Mouse (Mus musculus): ENCODE measurements around the gene Gucy2e. TPM values are rescaled to one million over a fixed set of nuclear protein-coding genes. Genes with fewer than 3 reads are reported as not detected.
A peak's percentile ranks its signal among the peaks of the same experiment; 100 is the strongest.

The Gucy2e gene
- total and polyA plus RNA-seq, 2 experiments from 2014 or later = 0.07 TPM; not detected in 1

DNA sequence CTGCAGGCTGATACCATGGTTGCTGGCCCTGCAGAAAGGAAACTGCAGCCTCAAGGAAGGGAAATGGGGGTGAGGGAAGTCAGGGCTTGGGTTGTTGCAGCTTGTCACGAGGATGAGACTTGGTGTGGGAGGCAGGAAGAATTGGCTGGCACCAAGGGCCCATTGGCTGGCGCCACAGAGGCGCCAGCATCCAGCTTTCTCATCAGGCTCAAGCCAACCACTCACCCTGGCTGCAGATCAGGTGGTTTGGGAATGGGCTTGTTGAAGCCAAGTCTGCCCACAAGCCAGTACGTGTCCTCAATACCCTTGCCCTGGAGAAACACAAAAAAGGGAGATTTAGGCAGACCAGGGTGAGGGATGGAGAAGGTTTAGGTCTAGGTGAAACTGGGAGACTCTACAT lies 13.7 kb downstream of the Gucy2e start:
- WGBS = 75% methylated on average over 4 of the region's 4 CpGs
- Histone ChIP-seq H3K9me3 (replicated peaks; ENCODE audit: control insufficient read depth, low read length) (no peaks in the 10 kb centered on the region), H3K27me3 (ENCODE audit: control insufficient read depth, insufficient read depth, low read length) (0 out of 2 replicates have a peak, but pooled peaks cover 2% of the 10 kb centered on the region), H3K4me1 (ENCODE audit: control insufficient read depth, insufficient read depth) (no peaks in the 10 kb centered on the region), H3K4me2 (ENCODE audit: low read depth, low read length) (no peak overlapping the region), H3K27ac (ENCODE audit: low read depth) (no peak overlapping the region), H3K4me3 (ENCODE audit: low read depth, low read length) (no peak overlapping the region), H3K9ac (replicated peaks; ENCODE audit: low read depth, low read length) (no peak overlapping the region), H3K36me3 (replicated peaks; ENCODE audit: control insufficient read depth, insufficient read depth, low read length) (no peaks in the 10 kb centered on the region)
- ATAC-seq (ENCODE audit: insufficient read depth, low read depth) (no peak), DNase-seq (ENCODE audit: low spot score) (no peak)
- TF ChIP-seq EP300 (IDR thresholded peaks at IDR 0.05; ENCODE audit: low read depth) = no peak
- TF ChIP-seq CTCF (IDR thresholded peaks at IDR 0.05; ENCODE audit: low read depth) = no peak

DNA sequence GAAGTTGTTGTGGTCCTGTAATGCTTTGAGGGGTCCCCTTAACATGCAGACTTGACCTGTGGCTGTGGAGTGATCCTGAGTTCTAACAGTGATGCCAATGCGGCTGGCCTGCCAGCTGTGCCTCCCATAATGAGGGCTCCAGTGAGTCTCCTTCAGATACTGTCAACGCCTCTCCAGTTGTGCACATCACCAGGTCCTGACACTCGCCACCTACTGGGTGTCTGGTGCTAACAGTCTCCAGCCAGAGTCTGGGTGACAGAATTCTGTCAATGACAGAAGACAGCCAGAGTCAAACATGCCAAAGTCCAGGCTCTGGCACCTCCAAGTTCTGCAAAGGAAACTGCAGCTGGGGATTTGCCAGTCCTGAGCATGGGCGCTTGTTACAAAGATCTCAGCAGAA lies 15.8 kb downstream of the Gucy2e start:
- peak; percentile 94 for ATAC-seq (ENCODE audit: insufficient read depth, low read depth)
- no peaks in the 10 kb centered on the region for H3K9me3 ChIP-seq (replicated peaks; ENCODE audit: control insufficient read depth, low read length)
- WGBS = 30% methylated on average over 4 of the region's 4 CpGs

DNA sequence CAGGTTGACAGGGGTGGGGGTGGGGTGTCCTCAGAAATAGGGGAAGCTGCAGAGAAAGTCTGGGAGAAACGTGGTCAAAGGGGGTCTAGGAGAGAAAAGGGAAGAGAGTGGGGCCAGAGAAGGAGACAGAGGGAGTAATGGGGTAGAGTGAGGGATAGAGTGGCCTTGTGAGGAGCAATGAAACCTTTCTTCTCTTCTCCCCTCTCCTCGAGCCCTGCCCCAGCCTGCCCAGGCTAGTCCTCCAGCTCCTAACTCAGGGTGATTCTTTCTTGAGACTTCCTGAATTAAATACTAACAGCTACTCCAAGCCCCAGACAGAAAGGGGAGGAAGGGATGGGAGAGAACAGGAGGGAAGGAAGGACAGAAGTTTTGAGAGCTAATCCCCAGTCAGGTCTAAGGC lies 18.2 kb downstream of the Gucy2e start:
- Histone ChIP-seq H3K4me2 (ENCODE audit: low read depth, low read length) (no peak overlapping the region), H3K27me3 (ENCODE audit: control insufficient read depth, insufficient read depth, low read length) (0 out of 2 replicates have a peak, but pooled peaks cover 12% of the 10 kb centered on the region), H3K9ac (replicated peaks; ENCODE audit: low read depth, low read length) (no peak overlapping the region), H3K36me3 (replicated peaks; ENCODE audit: control insufficient read depth, insufficient read depth, low read length) (no peaks in the 10 kb centered on the region), H3K9me3 (replicated peaks; ENCODE audit: control insufficient read depth, low read length) (no peaks in the 10 kb centered on the region), H3K4me3 (ENCODE audit: low read depth, low read length) (no peak overlapping the region), H3K4me1 (ENCODE audit: control insufficient read depth, insufficient read depth) (no peaks in the 10 kb centered on the region), H3K27ac (ENCODE audit: low read depth) (no peak overlapping the region)
- TF ChIP-seq EP300 (IDR thresholded peaks at IDR 0.05; ENCODE audit: low read depth) (no peak), CTCF (IDR thresholded peaks at IDR 0.05; ENCODE audit: low read depth) (no peak)
- 45% methylated on average over 2 of the region's 2 CpGs for WGBS
- DNase-seq (ENCODE audit: low spot score) (no peak), ATAC-seq (ENCODE audit: insufficient read depth, low read depth) (no peak)

More for the DNA sequence above, 15.8 kb downstream of the Gucy2e start:
- Histone ChIP-seq H3K36me3 (replicated peaks; ENCODE audit: control insufficient read depth, insufficient read depth, low read length) (no peaks in the 10 kb centered on the region), H3K4me2 (ENCODE audit: low read depth, low read length) (no peak overlapping the region), H3K4me1 (ENCODE audit: control insufficient read depth, insufficient read depth) (no peaks in the 10 kb centered on the region), H3K27me3 (ENCODE audit: control insufficient read depth, insufficient read depth, low read length) (0 out of 2 replicates have a peak, but pooled peaks cover 10% of the 10 kb centered on the region), H3K9ac (replicated peaks; ENCODE audit: low read depth, low read length) (no peak overlapping the region), H3K27ac (ENCODE audit: low read depth) (no peak overlapping the region), H3K4me3 (ENCODE audit: low read depth, low read length) (no peak overlapping the region)
- DNase-seq (ENCODE audit: low spot score) = peak; percentile 84
- TF ChIP-seq EP300 (IDR thresholded peaks at IDR 0.05; ENCODE audit: low read depth) = peak; percentile 95
- peak; percentile 26 for TF ChIP-seq CTCF (IDR thresholded peaks at IDR 0.05; ENCODE audit: low read depth)

DNA sequence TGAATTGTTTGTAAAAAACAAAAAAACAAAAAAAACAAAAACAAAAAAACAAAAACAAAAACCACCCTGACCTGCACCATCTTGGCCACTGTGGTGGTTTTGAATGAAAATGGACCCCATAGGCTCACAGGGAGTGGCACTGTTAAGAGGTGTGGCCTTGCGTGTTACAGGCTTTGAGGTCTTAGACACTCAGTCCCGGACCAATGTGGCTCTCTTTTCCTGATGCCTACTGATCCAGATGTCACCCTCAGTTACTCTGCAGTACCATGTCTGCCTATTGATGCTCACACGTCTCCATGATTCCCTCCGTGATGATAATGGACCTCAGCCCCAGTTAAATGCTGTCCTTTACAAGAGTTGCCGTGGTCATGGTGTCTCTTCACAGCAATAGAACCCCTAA lies 19.4 kb downstream of the Gucy2e start:
- no peak for DNase-seq (ENCODE audit: low spot score)
- TF ChIP-seq CTCF (IDR thresholded peaks at IDR 0.05; ENCODE audit: low read depth) (no peak), EP300 (IDR thresholded peaks at IDR 0.05; ENCODE audit: low read depth) (no peak)
- no peak overlapping the region for H3K4me2 ChIP-seq (ENCODE audit: low read depth, low read length)
- no peak overlapping the region for H3K4me3 ChIP-seq (ENCODE audit: low read depth, low read length)
- ATAC-seq (ENCODE audit: insufficient read depth, low read depth) = no peak
- H3K27ac ChIP-seq (ENCODE audit: low read depth) = no peak overlapping the region
- no peaks in the 10 kb centered on the region for H3K36me3 ChIP-seq (replicated peaks; ENCODE audit: control insufficient read depth, insufficient read depth, low read length)
- 81% methylated on average over 5 of the region's 5 CpGs for WGBS
- H3K27me3 ChIP-seq (ENCODE audit: control insufficient read depth, insufficient read depth, low read length) = 0 out of 2 replicates have a peak, but pooled peaks cover 12% of the 10 kb centered on the region
- H3K9ac ChIP-seq (replicated peaks; ENCODE audit: low read depth, low read length) = no peak overlapping the region
- H3K4me1 ChIP-seq (ENCODE audit: control insufficient read depth, insufficient read depth) = no peaks in the 10 kb centered on the region
- no peaks in the 10 kb centered on the region for H3K9me3 ChIP-seq (replicated peaks; ENCODE audit: control insufficient read depth, low read length)

DNA sequence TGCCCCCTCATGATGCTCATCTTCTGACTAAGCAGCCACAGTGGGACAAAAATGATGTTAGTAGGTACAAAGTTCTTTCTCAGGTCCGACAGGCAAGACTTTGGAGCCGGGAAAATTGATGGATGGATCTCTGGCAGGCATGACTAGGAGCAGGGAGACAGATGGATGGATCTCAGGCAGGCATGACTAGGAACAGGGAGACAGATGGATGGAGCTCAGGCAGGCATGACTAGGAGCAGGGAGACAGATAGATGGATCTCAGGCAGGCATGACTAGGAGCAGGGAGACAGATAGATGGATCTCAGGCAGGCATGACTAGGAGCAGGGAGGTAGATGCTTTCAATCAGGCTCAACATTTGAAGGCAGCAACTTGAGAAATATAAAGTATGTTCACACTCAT lies 25.4 kb downstream of the Gucy2e start:
- ATAC-seq (ENCODE audit: insufficient read depth, low read depth) (no peak), DNase-seq (ENCODE audit: low spot score) (peak; percentile 45)
- TF ChIP-seq CTCF (IDR thresholded peaks at IDR 0.05; ENCODE audit: low read depth) (no peak), EP300 (IDR thresholded peaks at IDR 0.05; ENCODE audit: low read depth) (no peak)
- no peak overlapping the region for H3K4me3 ChIP-seq (ENCODE audit: low read depth, low read length)
- WGBS = 30% methylated on average over 2 of the region's 2 CpGs
- no peaks in the 10 kb centered on the region for H3K36me3 ChIP-seq (replicated peaks; ENCODE audit: control insufficient read depth, insufficient read depth, low read length)
- no peaks in the 10 kb centered on the region for H3K9me3 ChIP-seq (replicated peaks; ENCODE audit: control insufficient read depth, low read length)
- 0 out of 2 replicates have a peak, but pooled peaks cover 11% of the 10 kb centered on the region for H3K27me3 ChIP-seq (ENCODE audit: control insufficient read depth, insufficient read depth, low read length)
- no peak overlapping the region for H3K9ac ChIP-seq (replicated peaks; ENCODE audit: low read depth, low read length)
- no peak overlapping the region for H3K27ac ChIP-seq (ENCODE audit: low read depth)
- peak overlapping the region; percentile 28 for H3K4me2 ChIP-seq (ENCODE audit: low read depth, low read length)
- H3K4me1 ChIP-seq (ENCODE audit: control insufficient read depth, insufficient read depth) = no peaks in the 10 kb centered on the region

Data from heart, postnatal 0 days (tissue).